Mouse (Mus musculus) lung, postnatal 0 days (tissue): Measurements from ENCODE around the gene Lrrfip2.

Experiments used
- CTCF ChIP-seq: IDR thresholded peaks from 2 replicates; pipeline ENCODE4 v1.5.1; 2016; ENCODE audit warnings: antibody characterized with exemption, mild to moderate bottlenecking
- EP300 ChIP-seq: IDR thresholded peaks from 2 replicates; pipeline ENCODE4 v1.6.1; 2016; ENCODE audit warnings: antibody characterized with exemption, mild to moderate bottlenecking, control low read depth

DNA sequence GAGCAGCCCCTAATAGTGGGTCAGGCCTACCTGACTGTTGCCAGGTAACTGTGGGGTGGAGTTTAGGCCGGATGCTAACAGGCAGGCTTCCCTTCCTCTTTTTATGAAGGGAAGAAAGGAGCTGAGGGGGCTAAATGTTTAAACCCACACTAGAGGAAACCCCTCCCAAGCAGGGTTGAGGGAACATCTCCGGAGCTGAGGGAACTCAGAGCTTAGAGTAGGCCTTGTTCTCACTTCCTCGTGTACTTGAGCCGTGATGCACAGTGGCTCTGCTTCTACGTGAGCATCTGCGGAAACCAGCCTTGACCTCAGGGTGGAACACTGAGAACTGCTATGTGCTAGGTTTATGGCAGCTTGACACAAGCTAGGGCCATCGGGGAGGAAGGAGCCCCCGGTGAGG is 36.6 kb upstream of the Lrrfip2 start:
- no peak for TF ChIP-seq CTCF
- no peak for TF ChIP-seq EP300
